Mouse (Mus musculus): Measurements from ENCODE around the gene Gm9747. TPM values are rescaled to one million over a fixed set of nuclear protein-coding genes. Genes with fewer than 3 reads are reported as not detected.

The Gm9747 gene
- not detected in 2 replicates for polyA plus RNA-seq (2012; rRNA removed)

GRCm38 (mm10) chr1:82232812-82233211, at the start of gene Gm9747:
TSS of gene Gm9747 (plus strand) at chr1:82233112.

Other genes starting within 250 kb of the Gm9747 start
- 3.6 and 4.1 TPM in 2 replicates for gene Irs1, start 58.3 kb downstream of the Gm9747 start, polyA plus RNA-seq (2012; rRNA removed)
- gene Rhbdd1, start 83.3 kb downstream of the Gm9747 start, polyA plus RNA-seq (2012; rRNA removed), result 10.5 and 10.7 TPM in 2 replicates